Mouse (Mus musculus) kidney, adult 2 months (tissue): ENCODE measurements around the gene Ltbp3.

Experiments
- CTCF ChIP-seq: fragments of 200-500 bp; conservative IDR thresholded peaks from 2 replicates; pipeline ENCODE4 v1.5.1; 2011; ENCODE audit warnings: low read depth, mild to moderate bottlenecking, control low read depth, low read length, moderate library complexity, mixed read lengths; ENCODE audit not compliant: insufficient read depth, insufficient read length
- POLR2A ChIP-seq: fragments of 200-500 bp; IDR thresholded peaks from one replicate; pipeline ENCODE4 v1.6.1; 2011; ENCODE audit warnings: low read depth, low read length, control low read depth

GRCm38 (mm10) chr19:5780203-5780602, 39.5 kb downstream of the Ltbp3 start:
- no peak for TF ChIP-seq POLR2A
- TF ChIP-seq CTCF, result peak; percentile 59
